Mouse (Mus musculus) adrenal gland, postnatal 36 days (tissue): ENCODE measurements around the gene Fahd2a. TPM values are rescaled to one million over a fixed set of nuclear protein-coding genes. Genes with fewer than 3 reads are reported as not detected.

Experiments used
- DNase-seq, 2 experiments: peaks; one replicate each; pipeline ENCODE4 v3.0.0; 2021; ENCODE audit warnings: mixed read lengths in 1 of 2
- long read RNA-seq, 2 experiments: library from polyadenylated mRNA; stranded (forward); transcript quantifications; one replicate each; pipeline ENCODE4 v2.0.0; 2021; ENCODE audit warnings: borderline sequencing depth in 2 of 2
- total RNA-seq, 2 experiments: library from RNA; stranded (reverse); gene quantifications; 2 replicates each; pipeline ENCODE4 v1.2.3; 2021

Gene Fahd2a
- 10 to 100 TPM; 41.1 to 50.6 TPM for total RNA-seq
- long read RNA-seq, experiment 1, transcript Fahd2a-201 (8 exons, 1,211 nt) = major isoform, 64 of 77 reads
- long read RNA-seq, experiment 1, partial matches to known transcripts = 3 of 77 reads
- long read RNA-seq, experiment 1, other reads (novel, unspliced or antisense) = 7 of 77 reads
- long read RNA-seq, experiment 2, transcript Fahd2a-201 (8 exons, 1,211 nt) = major isoform, 25 of 29 reads
- long read RNA-seq, experiment 2, partial matches to known transcripts = 0 of 29 reads
- long read RNA-seq, experiment 2, other reads (novel, unspliced or antisense) = 4 of 29 reads

DNA sequence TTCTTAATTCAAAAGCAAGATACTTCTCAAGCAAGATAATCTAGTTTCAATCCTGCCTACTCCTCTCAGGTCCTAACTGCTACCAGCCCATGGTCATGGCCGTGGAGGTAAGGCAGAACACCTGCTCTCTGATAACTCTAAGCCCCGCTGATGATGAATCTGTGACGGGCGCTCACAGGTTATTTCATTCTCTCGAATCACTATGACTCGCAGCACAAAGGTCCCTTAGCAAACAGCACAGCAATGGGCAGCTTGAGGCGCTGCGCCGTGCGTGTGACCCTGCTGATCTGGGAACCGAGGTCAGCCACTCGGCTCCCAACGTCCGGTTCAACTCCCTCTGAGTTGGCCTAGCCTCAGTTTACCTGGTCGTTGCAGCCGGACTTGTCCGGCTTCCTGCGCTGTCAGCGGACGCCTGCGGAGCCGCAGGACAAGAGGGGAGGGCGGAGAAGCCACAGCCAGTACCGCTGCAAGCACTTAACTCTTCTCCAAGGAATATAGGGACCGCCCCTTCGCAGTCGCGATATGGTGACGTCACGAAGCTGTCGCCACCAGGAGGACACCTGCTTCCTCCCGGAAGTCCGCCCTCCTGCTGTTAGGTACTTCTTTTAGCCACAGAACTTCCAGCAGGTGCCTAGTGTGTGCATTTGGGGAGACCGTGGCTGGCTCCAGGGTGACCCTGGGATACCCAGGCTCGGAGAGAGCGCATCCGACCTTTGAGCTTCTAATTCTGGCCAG is at the start of gene Fahd2a:
TSS of gene Fahd2a (minus strand) at position 511 of the 735 bp plus-strand sequence.
- peak; percentile 92 to 93 for DNase-seq

GRCm38 (mm10) chr2:127484476-127485170 is 40.3 kb upstream of the Fahd2a start:
- peak; percentile 62 to 75 for DNase-seq

- peak in 1 of 2 experiments; percentile 37 for DNase-seq
These were observed 38.6 kb upstream of the Fahd2a start for GRCm38 (mm10) chr2:127483001-127483400.

- peak; percentile 73 to 77 for DNase-seq
These were observed 38.2 kb upstream of the Fahd2a start for GRCm38 (mm10) chr2:127482533-127482911.

- peak in 1 of 2 experiments; percentile 15 for DNase-seq
These were observed 37.6 kb upstream of the Fahd2a start for GRCm38 (mm10) chr2:127481841-127482532.

GRCm38 (mm10) chr2:127479763-127480162 is 35.4 kb upstream of the Fahd2a start:
- no peak for DNase-seq

DNA sequence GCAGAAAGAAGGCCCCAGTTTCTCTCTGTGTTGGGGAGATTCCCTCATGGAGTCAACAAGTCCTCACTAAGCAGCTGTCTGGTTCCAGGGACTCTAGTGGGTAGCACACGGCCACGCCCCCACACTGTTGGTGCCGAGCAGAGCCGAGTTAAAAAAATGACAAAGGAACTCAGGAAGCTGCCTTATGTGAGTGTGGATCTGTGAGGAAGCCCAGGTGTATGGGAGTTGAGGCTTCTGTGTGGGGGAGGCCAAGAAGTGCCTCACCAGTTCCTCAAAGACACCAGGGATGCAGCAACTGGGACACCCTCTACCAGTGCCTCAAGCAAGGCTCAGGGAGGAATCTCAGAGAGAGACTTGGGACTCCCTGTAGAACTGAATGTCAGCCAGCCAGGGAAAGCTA is 34.8 kb upstream of the Fahd2a start:
- no peak for DNase-seq

DNA sequence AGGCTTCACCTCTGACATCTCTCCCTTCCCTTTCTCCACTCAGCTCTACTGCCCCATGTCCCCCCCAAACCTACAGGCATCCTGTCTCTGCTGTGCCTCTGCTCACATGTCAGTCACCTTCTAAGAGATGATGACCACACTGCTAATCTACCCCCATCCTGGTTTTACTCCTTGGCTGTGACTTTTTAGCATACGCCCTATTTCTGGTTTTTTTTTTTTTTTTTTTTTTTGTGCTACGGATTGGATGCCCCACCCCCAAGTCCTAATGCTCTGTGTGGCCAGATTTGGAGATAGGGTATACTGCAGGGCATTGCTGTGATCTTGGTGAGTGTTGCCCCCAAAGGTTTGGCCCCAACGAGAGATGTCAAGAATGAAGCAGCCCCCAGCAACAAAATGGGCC is 27.9 kb upstream of the Fahd2a start:
- no peak for DNase-seq

GRCm38 (mm10) chr2:127471281-127471680 is 26.9 kb upstream of the Fahd2a start:
- no peak for DNase-seq

GRCm38 (mm10) chr2:127470661-127471060 is 26.3 kb upstream of the Fahd2a start:
- DNase-seq = no peak

- no peak for DNase-seq
These were observed 25.8 kb upstream of the Fahd2a start for GRCm38 (mm10) chr2:127470183-127470582.

DNA sequence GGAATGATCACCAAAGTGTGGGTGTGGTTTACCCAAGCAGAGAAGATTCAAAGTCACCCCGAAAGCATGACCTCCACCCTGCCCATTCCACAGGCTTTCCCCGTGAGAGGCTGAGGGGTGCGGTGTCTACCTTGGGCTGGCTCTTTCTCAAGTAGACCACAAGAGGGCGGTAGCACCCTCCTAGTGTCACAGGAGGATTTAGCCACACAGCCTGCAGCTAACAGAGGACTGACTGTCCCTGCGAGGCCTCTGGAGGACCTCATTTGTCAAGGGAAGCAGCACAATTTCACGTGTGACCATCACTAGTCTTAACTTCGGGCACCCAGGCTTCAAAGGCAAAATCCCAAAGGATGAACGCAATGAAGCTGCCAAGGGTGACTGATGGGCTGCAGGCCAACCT is 17.9 kb upstream of the Fahd2a start:
- DNase-seq = peak; percentile 54 to 77

GRCm38 (mm10) chr2:127461351-127461750 is 17.0 kb upstream of the Fahd2a start:
- no peak for DNase-seq

DNA sequence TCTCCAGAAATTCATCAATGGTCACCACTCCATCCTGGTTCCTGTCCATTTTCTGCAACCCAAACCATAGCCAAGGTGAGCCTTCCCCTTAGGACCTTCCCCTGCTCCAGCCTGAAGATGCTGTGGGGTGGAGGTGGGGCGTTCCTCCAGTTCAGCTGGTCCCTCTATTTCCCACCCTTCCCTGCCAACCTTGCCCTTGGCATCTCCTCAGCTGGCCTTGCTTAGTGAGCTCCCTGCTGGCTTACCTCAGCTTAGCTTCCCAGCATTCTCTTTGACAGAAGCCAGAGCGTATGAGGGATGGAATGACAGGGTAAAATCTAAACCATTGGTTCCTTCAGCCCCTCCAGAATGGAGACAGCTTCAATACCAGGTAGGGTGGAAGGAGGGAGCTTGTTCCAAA is 15.0 kb upstream of the Fahd2a start:
- no peak for DNase-seq

GRCm38 (mm10) chr2:127453764-127454163 is 9.4 kb upstream of the Fahd2a start:
- DNase-seq = peak; percentile 77 to 82

GRCm38 (mm10) chr2:127453141-127453540 is 8.8 kb upstream of the Fahd2a start:
- DNase-seq = no peak

- peak in 1 of 2 experiments; percentile 8 for DNase-seq
These were observed 7.4 kb upstream of the Fahd2a start for GRCm38 (mm10) chr2:127451748-127452147.

DNA sequence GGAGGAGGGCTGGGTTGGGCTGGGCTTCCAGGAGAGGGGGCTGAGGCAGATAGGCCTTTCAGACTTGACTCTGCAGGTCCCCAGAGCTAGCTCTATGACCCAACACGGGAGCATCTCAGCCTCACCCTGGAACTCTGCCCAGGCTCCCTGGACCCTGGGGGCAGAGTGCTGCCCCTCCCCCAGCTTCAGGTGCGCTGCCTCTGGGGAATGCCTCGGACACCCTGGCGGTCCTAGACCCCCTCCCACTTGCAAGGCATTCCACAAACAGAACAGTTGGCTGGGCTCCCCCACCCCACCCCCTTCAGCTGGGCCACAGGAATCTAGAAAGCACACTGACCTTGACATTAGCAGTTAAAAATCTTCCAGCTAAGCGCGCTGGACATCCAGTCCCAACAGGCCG is 5.3 kb upstream of the Fahd2a start:
- DNase-seq = peak; percentile 45 to 71

- no peak for DNase-seq
These were observed 2.5 kb upstream of the Fahd2a start for GRCm38 (mm10) chr2:127446847-127447246.

- no peak for DNase-seq
These were observed 6.7 kb downstream of the Fahd2a start for GRCm38 (mm10) chr2:127437697-127438096.

- no peak for DNase-seq
These were observed 8.8 kb downstream of the Fahd2a start for GRCm38 (mm10) chr2:127435554-127435953.

DNA sequence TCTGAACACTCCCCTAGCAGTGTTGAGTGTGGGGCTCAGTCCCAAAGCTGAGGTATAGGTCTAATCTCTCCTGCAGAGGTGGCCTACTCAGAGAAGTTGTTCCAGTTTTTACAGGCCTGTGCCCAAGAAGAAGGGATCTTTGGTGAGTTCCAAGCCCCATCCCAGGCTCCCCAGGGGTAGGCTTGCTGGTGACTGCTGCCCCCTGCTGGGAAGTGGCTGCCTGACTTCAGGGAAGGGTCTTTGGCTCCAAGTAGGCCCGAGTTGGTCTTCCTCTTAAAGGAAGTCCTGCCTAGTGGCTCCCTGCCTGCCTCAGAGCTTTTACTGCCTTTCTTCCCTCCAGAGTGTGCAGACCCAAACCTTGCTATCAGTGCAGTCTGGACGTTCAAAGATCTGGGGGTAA is 9.2 kb downstream of the Fahd2a start:
- peak; percentile 47 to 60 for DNase-seq
